Mouse (Mus musculus): ENCODE measurements around the gene Gigyf2. TPM values are rescaled to one million over a fixed set of nuclear protein-coding genes. Genes with fewer than 3 reads are reported as not detected.
"Not testable (repeated sequence)": the region's sequence is repeated elsewhere in the genome, so short reads cannot be mapped to it uniquely, and the experiment has no call there.

Gene Gigyf2
- polyA plus RNA-seq, 1 experiment from 2014 or later, result 61.3 TPM

- no peaks in the 10 kb centered on the region for H3K27me3 ChIP-seq (ENCODE audit: control insufficient read depth, insufficient read depth, low read length)
- no peak overlapping the region for H3K9ac ChIP-seq (ENCODE audit: low read depth, low read length)
- no peaks in the 10 kb centered on the region for H3K4me1 ChIP-seq (ENCODE audit: control insufficient read depth, insufficient read depth, low read length)
- peaks cover 2% of the 10 kb centered on the region; the same call in 1 of the 2 replicates for H3K36me3 ChIP-seq (ENCODE audit: control insufficient read depth, insufficient read depth, low read length)
- WGBS, result 93% methylated on average over 1 of the region's 1 CpGs
- no peak overlapping the region for H3K4me3 ChIP-seq (ENCODE audit: low read length)
- no peak overlapping the region for H3K27ac ChIP-seq (ENCODE audit: low read depth, low read length)
- no peak overlapping the region for H3K4me2 ChIP-seq (replicated peaks; ENCODE audit: low read depth, low read length)
- ATAC-seq (ENCODE audit: low FRiP score, low TSS enrichment), result no peak
- H3K9me3 ChIP-seq (ENCODE audit: control insufficient read depth, low read length), result no peaks in the 10 kb centered on the region
Measured at GRCm38 (mm10) chr1:87456425-87456824, 129.6 kb downstream of the Gigyf2 start.

- no peaks in the 10 kb centered on the region for H3K9me3 ChIP-seq (ENCODE audit: control insufficient read depth, low read length)
- no peaks in the 10 kb centered on the region for H3K4me1 ChIP-seq (ENCODE audit: control insufficient read depth, insufficient read depth, low read length)
- no peak overlapping the region for H3K4me2 ChIP-seq (replicated peaks; ENCODE audit: low read depth, low read length)
- no peak overlapping the region for H3K27ac ChIP-seq (ENCODE audit: low read depth, low read length)
- H3K27me3 ChIP-seq (ENCODE audit: control insufficient read depth, insufficient read depth, low read length), result no peaks in the 10 kb centered on the region
- H3K9ac ChIP-seq (ENCODE audit: low read depth, low read length), result no peak overlapping the region
- no peaks in the 10 kb centered on the region for H3K36me3 ChIP-seq (ENCODE audit: control insufficient read depth, insufficient read depth, low read length)
- WGBS, result 93% methylated on average over 4 of the region's 4 CpGs
- H3K4me3 ChIP-seq (ENCODE audit: low read length), result no peak overlapping the region
- no peak for ATAC-seq (ENCODE audit: low FRiP score, low TSS enrichment)
Measured at GRCm38 (mm10) chr1:87458045-87458444, 131.2 kb downstream of the Gigyf2 start.

DNA sequence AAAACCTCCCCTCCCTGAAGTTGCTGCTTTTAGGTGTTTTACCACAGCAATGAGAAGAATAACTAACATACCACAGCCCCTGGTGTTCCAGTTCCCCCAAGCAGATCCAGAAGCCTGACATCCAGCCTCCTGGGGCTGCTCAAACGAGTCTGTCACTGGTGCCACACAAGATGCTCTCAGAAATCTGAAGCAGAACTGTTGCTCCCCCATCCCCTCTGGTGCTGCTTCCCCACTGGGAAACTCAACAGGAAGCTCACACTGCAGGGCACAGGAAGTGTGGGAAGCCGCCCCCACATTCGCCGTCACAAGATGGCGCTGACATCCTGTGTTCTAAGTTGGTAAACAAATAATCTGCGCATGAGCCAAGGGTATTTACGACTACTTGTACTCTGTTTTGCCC, 133.1 kb downstream of the Gigyf2 start:
- H3K4me1 ChIP-seq (ENCODE audit: control insufficient read depth, insufficient read depth, low read length); H3K4me3 ChIP-seq (ENCODE audit: low read length); H3K27me3 ChIP-seq (ENCODE audit: control insufficient read depth, insufficient read depth, low read length); H3K27ac ChIP-seq (ENCODE audit: low read depth, low read length); ATAC-seq (ENCODE audit: low FRiP score, low TSS enrichment); H3K36me3 ChIP-seq (ENCODE audit: control insufficient read depth, insufficient read depth, low read length); H3K4me2 ChIP-seq (replicated peaks; ENCODE audit: low read depth, low read length); H3K9ac ChIP-seq (ENCODE audit: low read depth, low read length); H3K9me3 ChIP-seq (ENCODE audit: control insufficient read depth, low read length): not testable (repeated sequence)
- 96% methylated on average over 5 of the region's 7 CpGs for WGBS

DNA sequence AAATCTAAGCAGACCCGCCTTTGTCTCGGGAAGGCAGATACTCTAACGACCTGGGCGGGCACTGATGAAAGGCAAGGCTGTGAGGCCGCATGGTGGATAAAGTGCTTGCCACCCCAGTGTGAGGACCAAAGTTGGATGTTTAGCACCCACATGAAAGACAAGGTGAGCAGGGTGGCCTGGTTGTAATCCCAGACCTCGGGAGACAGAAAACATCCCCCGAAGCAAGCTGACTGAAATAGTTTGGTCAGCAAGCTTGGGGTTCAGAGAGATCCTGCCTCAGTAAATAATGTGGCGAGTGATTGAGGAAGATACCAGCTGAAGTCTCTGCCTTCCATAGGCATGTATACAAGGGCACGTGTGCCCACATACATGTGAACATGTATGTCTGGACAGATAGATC, 140.7 kb downstream of the Gigyf2 start:
- no peak overlapping the region for H3K4me2 ChIP-seq (replicated peaks; ENCODE audit: low read depth, low read length)
- H3K9me3 ChIP-seq (ENCODE audit: control insufficient read depth, low read length), result no peaks in the 10 kb centered on the region
- no peak overlapping the region for H3K9ac ChIP-seq (ENCODE audit: low read depth, low read length)
- H3K4me3 ChIP-seq (ENCODE audit: low read length), result no peak overlapping the region
- H3K27me3 ChIP-seq (ENCODE audit: control insufficient read depth, insufficient read depth, low read length), result no peaks in the 10 kb centered on the region
- H3K27ac ChIP-seq (ENCODE audit: low read depth, low read length), result no peak overlapping the region
- H3K4me1 ChIP-seq (ENCODE audit: control insufficient read depth, insufficient read depth, low read length), result no peaks in the 10 kb centered on the region
- ATAC-seq (ENCODE audit: low FRiP score, low TSS enrichment), result no peak
- H3K36me3 ChIP-seq (ENCODE audit: control insufficient read depth, insufficient read depth, low read length), result no peaks in the 10 kb centered on the region
- WGBS, result 49% methylated on average over 9 of the region's 9 CpGs

GRCm38 (mm10) chr1:87468321-87468720, 141.5 kb downstream of the Gigyf2 start:
- ATAC-seq (ENCODE audit: low FRiP score, low TSS enrichment), result no peak
- H3K4me3 ChIP-seq (ENCODE audit: low read length), result no peak overlapping the region
- no peaks in the 10 kb centered on the region for H3K4me1 ChIP-seq (ENCODE audit: control insufficient read depth, insufficient read depth, low read length)
- H3K9ac ChIP-seq (ENCODE audit: low read depth, low read length), result no peak overlapping the region
- WGBS, result 74% methylated on average over 6 of the region's 6 CpGs
- no peaks in the 10 kb centered on the region for H3K27me3 ChIP-seq (ENCODE audit: control insufficient read depth, insufficient read depth, low read length)
- H3K4me2 ChIP-seq (replicated peaks; ENCODE audit: low read depth, low read length), result no peak overlapping the region
- no peak overlapping the region for H3K27ac ChIP-seq (ENCODE audit: low read depth, low read length)
- no peaks in the 10 kb centered on the region for H3K9me3 ChIP-seq (ENCODE audit: control insufficient read depth, low read length)
- H3K36me3 ChIP-seq (ENCODE audit: control insufficient read depth, insufficient read depth, low read length), result no peaks in the 10 kb centered on the region

GRCm38 (mm10) chr1:87469971-87470370, 143.2 kb downstream of the Gigyf2 start, which contains the start of gene Snorc:
TSS of gene Snorc (plus strand) at chr1:87470271.
- 53% methylated on average over 9 of the region's 10 CpGs for WGBS
- H3K27ac ChIP-seq (ENCODE audit: low read depth, low read length); H3K4me3 ChIP-seq (ENCODE audit: low read length); H3K27me3 ChIP-seq (ENCODE audit: control insufficient read depth, insufficient read depth, low read length); H3K36me3 ChIP-seq (ENCODE audit: control insufficient read depth, insufficient read depth, low read length); H3K9ac ChIP-seq (ENCODE audit: low read depth, low read length); H3K4me1 ChIP-seq (ENCODE audit: control insufficient read depth, insufficient read depth, low read length); H3K4me2 ChIP-seq (replicated peaks; ENCODE audit: low read depth, low read length); H3K9me3 ChIP-seq (ENCODE audit: control insufficient read depth, low read length); ATAC-seq (ENCODE audit: low FRiP score, low TSS enrichment): not testable (repeated sequence)

GRCm38 (mm10) chr1:87471914-87472313, 145.1 kb downstream of the Gigyf2 start:
- no peak overlapping the region for H3K9ac ChIP-seq (ENCODE audit: low read depth, low read length)
- ATAC-seq (ENCODE audit: low FRiP score, low TSS enrichment), result no peak

DNA sequence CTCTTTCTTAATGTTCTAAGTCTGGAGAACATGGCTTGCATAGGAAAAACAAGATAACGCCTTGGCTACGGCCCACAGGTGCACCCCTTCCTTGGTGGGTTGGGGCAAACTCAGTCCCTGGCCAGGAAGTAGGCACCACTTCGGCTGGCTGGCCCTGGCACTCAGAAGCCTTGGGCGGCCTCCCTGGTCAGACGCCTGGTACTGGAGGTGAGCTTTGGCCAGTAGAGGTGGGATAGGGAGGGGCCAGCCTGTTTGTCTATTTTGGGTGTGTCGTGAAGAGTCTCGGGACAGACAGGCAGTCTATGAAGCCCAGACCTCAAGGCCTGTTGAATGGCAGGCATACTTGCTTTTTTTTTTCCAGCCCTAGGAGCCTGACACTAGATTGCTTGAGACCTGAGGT, 145.8 kb downstream of the Gigyf2 start:
- 85% methylated on average over 7 of the region's 7 CpGs for WGBS
- no peak overlapping the region for H3K9ac ChIP-seq (ENCODE audit: low read depth, low read length)
- ATAC-seq (ENCODE audit: low FRiP score, low TSS enrichment), result no peak
- no peak overlapping the region for H3K4me3 ChIP-seq (ENCODE audit: low read length)
- H3K27me3 ChIP-seq (ENCODE audit: control insufficient read depth, insufficient read depth, low read length), result peaks cover 16% of the 10 kb centered on the region
- no peaks in the 10 kb centered on the region for H3K36me3 ChIP-seq (ENCODE audit: control insufficient read depth, insufficient read depth, low read length)
- no peak overlapping the region for H3K27ac ChIP-seq (ENCODE audit: low read depth, low read length)
- H3K4me2 ChIP-seq (replicated peaks; ENCODE audit: low read depth, low read length), result no peak overlapping the region
- H3K4me1 ChIP-seq (ENCODE audit: control insufficient read depth, insufficient read depth, low read length), result no peaks in the 10 kb centered on the region
- no peaks in the 10 kb centered on the region for H3K9me3 ChIP-seq (ENCODE audit: control insufficient read depth, low read length)

More at GRCm38 (mm10) chr1:87471914-87472313, 145.1 kb downstream of the Gigyf2 start:
- Histone ChIP-seq H3K27ac (ENCODE audit: low read depth, low read length) (no peak overlapping the region), H3K36me3 (ENCODE audit: control insufficient read depth, insufficient read depth, low read length) (no peaks in the 10 kb centered on the region), H3K4me2 (replicated peaks; ENCODE audit: low read depth, low read length) (no peak overlapping the region), H3K4me3 (ENCODE audit: low read length) (no peak overlapping the region), H3K27me3 (ENCODE audit: control insufficient read depth, insufficient read depth, low read length) (peaks cover 16% of the 10 kb centered on the region), H3K9me3 (ENCODE audit: control insufficient read depth, low read length) (no peaks in the 10 kb centered on the region), H3K4me1 (ENCODE audit: control insufficient read depth, insufficient read depth, low read length) (no peaks in the 10 kb centered on the region)
- WGBS, result 89% methylated on average over 7 of the region's 7 CpGs

GRCm38 (mm10) chr1:87475076-87475895, 148.5 kb downstream of the Gigyf2 start:
- Histone ChIP-seq H3K36me3 (ENCODE audit: control insufficient read depth, insufficient read depth, low read length) (no peaks in the 10 kb centered on the region), H3K9me3 (ENCODE audit: control insufficient read depth, low read length) (no peaks in the 10 kb centered on the region), H3K4me1 (ENCODE audit: control insufficient read depth, insufficient read depth, low read length) (no peaks in the 10 kb centered on the region), H3K27ac (ENCODE audit: low read depth, low read length) (no peak overlapping the region), H3K4me2 (replicated peaks; ENCODE audit: low read depth, low read length) (peak overlapping the region; percentile 59), H3K27me3 (ENCODE audit: control insufficient read depth, insufficient read depth, low read length) (peaks cover 16% of the 10 kb centered on the region), H3K4me3 (ENCODE audit: low read length) (peak overlapping the region; percentile 34), H3K9ac (ENCODE audit: low read depth, low read length) (peak overlapping the region; percentile 37)
- 2% methylated on average over 41 of the region's 42 CpGs for WGBS
- peak; percentile 47 for ATAC-seq (ENCODE audit: low FRiP score, low TSS enrichment)
